In the genomic region with DNA sequence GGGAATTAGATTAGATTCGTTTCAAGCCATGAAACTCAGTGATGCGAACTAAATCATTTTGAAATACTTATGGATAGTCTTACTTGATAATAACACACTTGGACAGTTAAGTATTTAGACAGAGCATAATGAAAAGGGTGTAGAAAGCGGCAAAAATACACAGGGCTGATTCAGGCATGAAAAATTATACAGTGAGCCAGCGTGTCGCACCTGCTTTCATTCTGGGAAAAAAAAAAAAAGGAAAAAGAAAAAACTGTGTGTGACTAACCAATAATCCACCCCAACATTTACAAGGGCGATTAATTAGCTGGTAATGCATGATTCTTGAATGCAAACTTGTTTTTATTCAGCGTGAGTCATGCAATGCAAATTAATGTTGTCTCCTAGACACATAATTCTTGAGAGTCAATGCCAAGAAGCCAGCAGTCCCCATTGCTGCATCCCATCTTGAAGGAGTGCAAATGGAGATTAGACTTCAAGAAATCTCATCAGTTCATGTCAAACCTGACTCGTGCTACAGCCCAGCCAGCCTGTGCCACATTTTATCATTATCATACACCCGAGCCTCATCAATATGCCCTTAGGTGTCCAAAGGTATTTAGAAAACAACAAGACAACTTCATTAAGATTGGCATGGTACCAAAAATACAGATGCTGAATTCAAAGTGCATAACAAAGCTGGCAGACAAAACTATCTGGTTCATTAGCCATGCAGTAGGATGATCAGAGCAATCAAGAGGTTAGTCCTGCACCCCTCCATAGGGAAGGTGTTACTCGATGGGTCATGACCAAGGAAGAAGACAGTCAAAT, we compare ENCODE assay signal across 15 mouse cellular contexts.
DNase-seq lines count a peak whose midpoint lies in the region; ATAC-seq lines count a peak whose summit lies in the region.
"Had no signal": no experiment of that assay in that cellular context is flagged by ENCODE, and none has a peak within 500 bp of the region (broad histone marks: within the 10 kb centered on the region; RNA-seq: fewer than 3 reads in every experiment).

No protein-coding gene starts in this region.

- no peaks in the 10 kb centered on the region for H3K27me3 ChIP-seq in midbrain, embryonic 11.5 days (ENCODE audit: control insufficient read depth, insufficient read depth, low read length)
- H3K27me3 ChIP-seq in midbrain, embryonic 10.5 days (ENCODE audit: low read depth, poor library complexity, severe bottlenecking), result no peaks in the 10 kb centered on the region
- no peaks in the 10 kb centered on the region for H3K27me3 ChIP-seq in hindbrain, embryonic 14.5 days (ENCODE audit: control insufficient read depth, insufficient read depth, low read length)
- H3K27me3 ChIP-seq in neural tube, embryonic 13.5 days, result no peaks in the 10 kb centered on the region
- H3K27me3 ChIP-seq: CH12.LX; embryonic facial prominence, embryonic 15.5 days; kidney, embryonic 15.5 days had no signal

- H3K27ac ChIP-seq in midbrain, embryonic 11.5 days (ENCODE audit: low read depth, low read length), result no peak overlapping the region
- H3K27ac ChIP-seq in midbrain, embryonic 10.5 days (replicated peaks), result no peak overlapping the region
- no peak overlapping the region for H3K27ac ChIP-seq in hindbrain, embryonic 14.5 days
- no peak overlapping the region for H3K27ac ChIP-seq in neural tube, embryonic 13.5 days (replicated peaks)
- H3K27ac ChIP-seq: embryonic facial prominence, embryonic 15.5 days; kidney, embryonic 15.5 days had no signal

- 88% methylated on average over 10 of the region's 10 CpGs for WGBS in midbrain, embryonic 11.5 days
- WGBS in midbrain, embryonic 10.5 days, result 92% methylated on average over 10 of the region's 10 CpGs
- 46% methylated on average over 10 of the region's 10 CpGs for WGBS in hindbrain, embryonic 14.5 days
- WGBS in neural tube, embryonic 13.5 days, result 48% methylated on average over 10 of the region's 10 CpGs

- H3K36me3 ChIP-seq in midbrain, embryonic 11.5 days (ENCODE audit: control insufficient read depth, insufficient read depth, low read length), result no peaks in the 10 kb centered on the region
- no peaks in the 10 kb centered on the region for H3K36me3 ChIP-seq in midbrain, embryonic 10.5 days
- no peaks in the 10 kb centered on the region for H3K36me3 ChIP-seq in hindbrain, embryonic 14.5 days (replicated peaks; ENCODE audit: control insufficient read depth, insufficient read depth)
- no peaks in the 10 kb centered on the region for H3K36me3 ChIP-seq in neural tube, embryonic 13.5 days
- H3K36me3 ChIP-seq: embryonic facial prominence, embryonic 15.5 days; kidney, embryonic 15.5 days had no signal

- no peak for ATAC-seq in midbrain, embryonic 11.5 days (ENCODE audit: low FRiP score)
- ATAC-seq in hindbrain, embryonic 14.5 days (ENCODE audit: low FRiP score), result peak; percentile 71; the same call in 1 of the 2 replicates
- ATAC-seq in neural tube, embryonic 13.5 days (ENCODE audit: low read depth), result peak; percentile 36; the same call in 1 of the 2 replicates
- ATAC-seq in erythroid progenitor cell, adult 5-6 weeks (replicated peaks; ENCODE audit: low FRiP score, poor library complexity, severe bottlenecking), result no peak
- ATAC-seq: activated CD4-positive, CD25-positive, alpha-beta regulatory T cell, adult 4 months had no signal

- H3K4me1 ChIP-seq in midbrain, embryonic 11.5 days (ENCODE audit: control insufficient read depth, insufficient read depth, low read length), result no peaks in the 10 kb centered on the region
- H3K4me1 ChIP-seq in midbrain, embryonic 10.5 days, result no peaks in the 10 kb centered on the region
- no peaks in the 10 kb centered on the region for H3K4me1 ChIP-seq in hindbrain, embryonic 14.5 days (replicated peaks; ENCODE audit: control insufficient read depth, insufficient read depth, low read length)
- H3K4me1 ChIP-seq in neural tube, embryonic 13.5 days (replicated peaks), result peaks cover 11% of the 10 kb centered on the region; the same call in 1 of the 2 replicates
- H3K4me1 ChIP-seq: embryonic facial prominence, embryonic 15.5 days; kidney, embryonic 15.5 days had no signal

- DNase-seq in cerebellum, postnatal 14 days, result peak; percentile 3 to 10
- no peak for DNase-seq in cerebellum, adult 9-10 months
- DNase-seq in midbrain, embryonic 11.5 days (ENCODE audit: low spot score, missing footprints), result peak; percentile 67
- DNase-seq in midbrain, embryonic 10.5 days (ENCODE audit: low spot score), result no peak
- peak; percentile 59 for DNase-seq in hindbrain, embryonic 14.5 days (ENCODE audit: low spot score)
- DNase-seq in kidney, adult 18-20 months, result no peak
- DNase-seq: adrenal gland, postnatal 25 days; lung, embryonic 14.5 days; thymus, adult 18-20 months had no signal

- H3K4me3 ChIP-seq in midbrain, embryonic 11.5 days (ENCODE audit: low read depth, low read length), result no peak overlapping the region
- H3K4me3 ChIP-seq in midbrain, embryonic 10.5 days, result no peak overlapping the region
- no peak overlapping the region for H3K4me3 ChIP-seq in hindbrain, embryonic 14.5 days (replicated peaks; ENCODE audit: low read length)
- H3K4me3 ChIP-seq in neural tube, embryonic 13.5 days, result no peak overlapping the region
- H3K4me3 ChIP-seq: embryonic facial prominence, embryonic 15.5 days; kidney, embryonic 15.5 days had no signal

- H3K9me3 ChIP-seq in midbrain, embryonic 11.5 days (ENCODE audit: control insufficient read depth, low read length), result no peaks in the 10 kb centered on the region
- H3K9me3 ChIP-seq in midbrain, embryonic 10.5 days (replicated peaks), result no peaks in the 10 kb centered on the region
- H3K9me3 ChIP-seq in hindbrain, embryonic 14.5 days (ENCODE audit: control insufficient read depth, low read length), result no peaks in the 10 kb centered on the region
- H3K9me3 ChIP-seq in neural tube, embryonic 13.5 days, result no peaks in the 10 kb centered on the region
- H3K9me3 ChIP-seq: embryonic facial prominence, embryonic 15.5 days; kidney, embryonic 15.5 days had no signal

- no peak overlapping the region for H3K9ac ChIP-seq in midbrain, embryonic 11.5 days (ENCODE audit: low read length)
- H3K9ac ChIP-seq in hindbrain, embryonic 14.5 days, result no peak overlapping the region
- no peak overlapping the region for H3K9ac ChIP-seq in neural tube, embryonic 13.5 days
- H3K9ac ChIP-seq: embryonic facial prominence, embryonic 15.5 days; kidney, embryonic 15.5 days; lung, embryonic 14.5 days had no signal

- no peak overlapping the region for H3K4me2 ChIP-seq in midbrain, embryonic 11.5 days
- H3K4me2 ChIP-seq in hindbrain, embryonic 14.5 days (replicated peaks), result no peak overlapping the region
- H3K4me2 ChIP-seq in neural tube, embryonic 13.5 days, result no peak overlapping the region
- H3K4me2 ChIP-seq: embryonic facial prominence, embryonic 15.5 days; kidney, embryonic 15.5 days; lung, embryonic 14.5 days had no signal

Comparison
In these comparisons a context has a peak if more than half of its experiments do, and no peak if none do; other contexts are left out.
1. DNase-seq: peak in cerebellum, postnatal 14 days (2 of 2), midbrain, embryonic 11.5 days (single experiment) and hindbrain, embryonic 14.5 days (single experiment); none in cerebellum, adult 9-10 months (single experiment), midbrain, embryonic 10.5 days (single experiment) and kidney, adult 18-20 months (single experiment).
2. ATAC-seq: peak in hindbrain, embryonic 14.5 days (single experiment) and neural tube, embryonic 13.5 days (single experiment); none in midbrain, embryonic 11.5 days (single experiment) and erythroid progenitor cell, adult 5-6 weeks (single experiment).